Mouse (Mus musculus) bone marrow, adult 2 months (tissue): ENCODE results near the gene Ccr9.

ENCODE experiments used
- CTCF ChIP-seq: fragments of 200-500 bp; IDR thresholded peaks from 2 replicates; pipeline ENCODE4 v1.5.1; 2011; ENCODE audit warnings: low read length, control low read depth; ENCODE audit not compliant: control insufficient read depth, insufficient read depth
- POLR2A ChIP-seq: fragments of 200-500 bp; IDR thresholded peaks from 2 replicates; pipeline ENCODE4 v1.6.1; 2011; ENCODE audit warnings: low read depth, mild to moderate bottlenecking, control low read depth, low read length, borderline replicate concordance; ENCODE audit not compliant: control insufficient read depth

- no peak for TF ChIP-seq CTCF
- TF ChIP-seq POLR2A = no peak
These were observed 140.4 kb downstream of the Ccr9 start for GRCm38 (mm10) chr9:123818601-123819000.
